Mouse (Mus musculus): ENCODE data around the gene Mdm2.

GRCm38 (mm10) chr10:117713466-117713865, 2.9 kb upstream of the Mdm2 start:
- TF ChIP-seq CTCF (IDR thresholded peaks at IDR 0.05; ENCODE audit: control insufficient read depth, insufficient read depth, insufficient read length), result no peak
- TF ChIP-seq USF1 (IDR thresholded peaks at IDR 0.05; ENCODE audit: low read depth), result no peak

Data from C2C12 (cell line).